Mouse (Mus musculus): Measurements from ENCODE around the gene Tmod3. TPM values are rescaled to one million over a fixed set of nuclear protein-coding genes. Genes with fewer than 3 reads are reported as not detected.
"Not testable (repeated sequence)": the region's sequence is repeated elsewhere in the genome, so short reads cannot be mapped to it uniquely, and the experiment has no call there.

Gene Tmod3
- total RNA-seq, 2 experiments from 2014 or later = 26.5 to 45.0 TPM

DNA sequence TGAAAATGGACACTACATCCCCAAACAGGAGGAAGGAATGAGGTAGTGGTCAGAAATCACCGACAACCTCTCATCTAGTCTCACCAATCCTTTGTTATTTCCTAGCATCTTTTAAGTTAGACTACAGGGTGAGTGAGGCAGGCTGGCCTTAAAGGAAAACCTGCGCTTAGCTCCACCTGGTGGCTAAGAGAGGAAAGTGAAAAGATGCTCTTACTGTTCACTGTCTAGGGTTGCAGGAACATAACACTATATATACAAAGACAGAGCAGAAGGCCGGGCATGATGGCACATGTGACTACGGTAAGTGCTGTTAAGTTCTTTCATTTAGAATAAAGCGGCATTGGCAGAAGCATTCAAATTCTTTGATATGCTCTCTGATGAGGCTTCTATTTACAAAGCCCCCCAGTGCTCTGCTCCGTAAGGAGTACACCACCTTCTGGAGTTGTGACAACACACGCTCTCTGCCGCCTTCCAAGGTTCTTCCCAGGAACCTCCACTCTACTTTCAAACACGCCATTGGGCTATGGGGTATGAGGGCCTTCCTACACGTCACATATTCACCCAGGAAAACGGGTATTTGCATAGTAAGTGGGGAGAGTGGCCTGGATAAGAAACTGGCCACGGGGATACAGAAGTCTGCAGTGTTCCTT lies 43.9 kb downstream of the Tmod3 start:
- ATAC-seq (replicated peaks; ENCODE audit: low FRiP score, low TSS enrichment, poor library complexity, severe bottlenecking) = peak; percentile 97

- no peak for ATAC-seq (replicated peaks; ENCODE audit: low FRiP score, low TSS enrichment, poor library complexity, severe bottlenecking)
These were observed 48.1 kb downstream of the Tmod3 start for GRCm38 (mm10) chr9:75511236-75511939.

DNA sequence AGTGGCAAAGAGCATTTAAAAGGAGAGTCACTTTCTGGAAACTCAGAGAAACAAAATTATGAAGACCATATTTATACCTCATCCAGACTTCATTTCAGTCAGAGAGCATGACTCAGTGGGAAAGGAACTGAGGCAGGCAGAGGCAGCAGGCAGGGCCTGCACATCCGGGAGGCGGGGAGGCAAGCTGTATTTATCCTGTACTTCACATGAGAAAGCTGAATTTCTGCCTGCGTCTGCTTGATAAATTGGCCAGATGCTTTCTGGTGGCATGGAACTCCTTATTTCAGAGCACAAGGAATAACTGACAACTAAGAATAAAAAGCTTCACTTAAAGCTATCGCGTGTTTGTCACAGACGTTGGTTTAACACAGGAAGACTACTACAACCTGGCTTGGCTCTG lies 55.1 kb downstream of the Tmod3 start:
- no peak for ATAC-seq (replicated peaks; ENCODE audit: low FRiP score, low TSS enrichment, poor library complexity, severe bottlenecking)

GRCm38 (mm10) chr9:75498571-75498970 lies 60.9 kb downstream of the Tmod3 start:
- ATAC-seq (replicated peaks; ENCODE audit: low FRiP score, low TSS enrichment, poor library complexity, severe bottlenecking) = no peak

DNA sequence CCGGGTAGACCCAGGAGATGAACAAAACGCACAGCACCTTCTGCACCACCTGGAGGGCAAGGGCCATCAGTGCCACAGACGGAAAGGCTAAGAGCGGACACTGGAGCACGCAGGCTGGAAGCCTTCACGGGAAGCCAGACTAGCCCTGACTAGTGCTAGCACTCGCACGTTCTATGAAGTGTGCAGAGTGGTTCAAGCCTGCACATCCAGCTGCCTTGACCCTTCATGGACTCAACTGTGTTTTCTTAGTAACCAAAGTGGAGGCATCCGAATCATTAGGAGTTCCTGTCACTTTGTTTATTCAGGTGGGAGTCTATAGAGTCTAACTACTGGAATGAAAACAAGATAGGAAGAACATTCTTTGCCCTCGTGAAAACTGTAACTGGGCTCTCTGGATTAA lies 63.5 kb downstream of the Tmod3 start:
- no peak for ATAC-seq (replicated peaks; ENCODE audit: low FRiP score, low TSS enrichment, poor library complexity, severe bottlenecking)

DNA sequence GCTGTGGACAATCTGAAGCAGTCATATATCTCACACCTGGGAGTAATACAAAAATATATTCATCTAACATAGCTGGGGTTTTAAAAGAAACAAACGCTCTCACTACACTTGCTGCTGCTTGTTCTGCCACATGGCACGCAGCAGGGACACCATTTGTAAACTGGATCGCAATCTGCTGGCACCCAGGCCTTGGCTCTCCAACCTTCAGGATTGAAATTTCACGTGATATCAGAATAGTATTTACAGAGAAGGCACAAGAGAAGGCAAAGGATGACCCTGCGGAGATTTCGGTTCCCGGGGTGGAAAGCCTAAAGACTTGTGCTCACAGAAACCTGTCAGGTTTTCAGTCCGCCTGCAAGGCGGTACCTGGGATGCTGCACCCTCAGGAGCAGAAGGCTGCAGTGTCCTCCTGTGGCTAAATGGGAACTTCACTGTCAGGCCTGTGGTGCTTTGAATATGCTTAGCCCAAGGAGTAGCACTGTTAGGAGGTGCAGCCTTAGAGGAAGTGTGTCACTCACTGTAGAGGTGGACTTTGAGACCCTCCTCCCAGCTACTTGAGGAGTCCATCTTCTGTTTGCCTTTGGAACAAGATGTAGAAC lies 65.0 kb downstream of the Tmod3 start:
- ATAC-seq (replicated peaks; ENCODE audit: low FRiP score, low TSS enrichment, poor library complexity, severe bottlenecking) = no peak

DNA sequence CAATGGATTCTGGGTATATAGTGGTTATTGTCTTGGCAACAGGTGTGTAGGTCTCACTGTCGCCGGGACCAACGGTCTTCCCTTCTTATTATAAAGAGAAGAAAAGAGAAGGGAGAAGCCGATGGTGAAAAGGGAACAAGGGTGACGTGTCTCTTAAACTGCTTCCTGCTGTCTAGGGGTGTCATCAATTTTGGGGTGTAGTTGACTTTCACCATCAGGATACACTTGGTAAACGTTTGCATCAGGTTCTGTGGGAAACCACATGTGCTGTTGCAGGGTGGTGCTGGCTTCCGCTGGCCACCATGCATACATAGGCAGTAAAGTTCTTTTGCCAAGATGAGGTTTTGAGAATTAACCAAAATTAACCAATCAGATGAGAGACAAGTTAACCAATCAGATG lies 71.2 kb downstream of the Tmod3 start:
- ATAC-seq (replicated peaks; ENCODE audit: low FRiP score, low TSS enrichment, poor library complexity, severe bottlenecking) = not testable (repeated sequence)

- no peak for ATAC-seq (replicated peaks; ENCODE audit: low FRiP score, low TSS enrichment, poor library complexity, severe bottlenecking)
These were observed 74.2 kb downstream of the Tmod3 start for GRCm38 (mm10) chr9:75485231-75485630.

GRCm38 (mm10) chr9:75480536-75481075 lies 78.9 kb downstream of the Tmod3 start:
- ATAC-seq (replicated peaks; ENCODE audit: low FRiP score, low TSS enrichment, poor library complexity, severe bottlenecking) = no peak

- no peak for ATAC-seq (replicated peaks; ENCODE audit: low FRiP score, low TSS enrichment, poor library complexity, severe bottlenecking)
These were observed 80.2 kb downstream of the Tmod3 start for GRCm38 (mm10) chr9:75479106-75479725.

- no peak for ATAC-seq (replicated peaks; ENCODE audit: low FRiP score, low TSS enrichment, poor library complexity, severe bottlenecking)
These were observed 82.2 kb downstream of the Tmod3 start for GRCm38 (mm10) chr9:75477212-75477611.

DNA sequence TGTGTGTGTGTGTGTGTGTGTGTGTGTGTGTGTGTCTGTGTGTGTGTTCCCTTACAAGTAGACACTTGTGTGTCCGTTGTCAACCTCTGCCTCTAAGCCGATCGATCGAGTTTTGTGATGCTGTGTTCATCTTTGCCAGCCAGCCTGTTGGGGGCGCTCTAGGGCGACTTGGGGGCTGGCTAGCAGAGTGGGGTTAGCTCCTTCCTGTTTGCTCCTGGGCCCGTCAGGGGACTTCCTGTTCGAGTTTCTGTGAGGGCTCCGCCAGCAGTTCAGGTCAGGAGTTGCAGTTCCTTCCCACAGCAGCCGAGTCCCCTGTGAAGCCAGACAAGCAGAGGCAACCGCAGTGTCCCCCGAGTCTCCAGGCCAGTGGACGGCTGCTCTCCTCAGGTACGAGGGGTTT lies 91.2 kb downstream of the Tmod3 start:
- ATAC-seq (replicated peaks; ENCODE audit: low FRiP score, low TSS enrichment, poor library complexity, severe bottlenecking) = peak; percentile 62

DNA sequence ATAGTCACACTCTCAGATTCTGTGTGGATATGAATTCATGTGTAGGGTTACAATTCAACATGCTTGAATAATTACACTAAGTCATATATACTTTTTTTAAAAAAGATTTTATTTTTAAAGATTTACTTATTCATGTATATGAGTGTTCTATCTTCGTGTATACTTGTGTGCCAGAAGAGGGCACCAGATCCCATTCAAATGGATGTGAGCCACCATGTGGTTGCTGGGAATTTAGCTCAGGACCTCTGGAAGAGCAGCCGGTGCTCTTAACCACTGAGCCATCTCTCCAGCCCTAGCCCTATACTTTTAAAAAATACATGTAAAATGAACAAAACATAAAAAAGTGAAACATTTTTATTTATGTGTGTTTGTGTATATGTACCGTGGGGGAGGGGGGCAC lies 91.9 kb downstream of the Tmod3 start:
- no peak for ATAC-seq (replicated peaks; ENCODE audit: low FRiP score, low TSS enrichment, poor library complexity, severe bottlenecking)

- ATAC-seq (replicated peaks; ENCODE audit: low FRiP score, low TSS enrichment, poor library complexity, severe bottlenecking) = no peak; the same call in 1 of the 2 replicates
These were observed 92.8 kb downstream of the Tmod3 start for GRCm38 (mm10) chr9:75466641-75467040.

- no peak for ATAC-seq (replicated peaks; ENCODE audit: low FRiP score, low TSS enrichment, poor library complexity, severe bottlenecking)
These were observed 93.6 kb downstream of the Tmod3 start for GRCm38 (mm10) chr9:75465856-75466255.

DNA sequence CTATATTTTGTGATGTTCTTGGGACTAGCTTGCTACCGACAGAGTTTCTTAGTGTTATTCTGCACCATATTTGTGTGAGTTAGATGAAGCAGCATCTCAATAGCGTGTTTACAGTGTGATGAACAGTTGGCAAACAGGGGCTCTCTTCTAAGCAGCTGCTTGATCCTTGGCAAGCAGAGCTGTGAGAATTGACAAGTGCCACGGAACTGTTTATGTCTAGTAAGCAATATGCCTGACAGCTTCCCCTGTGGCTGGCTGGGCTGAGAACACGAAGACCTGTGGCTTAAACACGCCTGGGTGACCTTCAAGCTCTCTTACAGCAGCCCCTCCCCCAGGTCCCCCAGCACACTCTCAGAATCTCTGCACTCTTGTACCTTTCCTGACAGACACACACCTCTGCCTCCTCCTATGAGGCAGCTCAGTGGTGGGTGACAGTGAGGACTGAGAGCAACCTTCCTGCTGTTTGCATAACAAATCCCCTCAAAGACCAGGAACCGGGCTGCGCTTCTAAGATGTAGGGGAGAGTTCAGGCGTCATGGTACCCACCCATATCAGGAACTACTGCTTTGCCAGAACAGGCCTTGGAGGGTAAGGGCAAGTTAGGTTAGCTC lies 96.3 kb downstream of the Tmod3 start:
- ATAC-seq (replicated peaks; ENCODE audit: low FRiP score, low TSS enrichment, poor library complexity, severe bottlenecking) = no peak

- ATAC-seq (replicated peaks; ENCODE audit: low FRiP score, low TSS enrichment, poor library complexity, severe bottlenecking) = no peak
These were observed 103.8 kb downstream of the Tmod3 start for GRCm38 (mm10) chr9:75455684-75456083.

DNA sequence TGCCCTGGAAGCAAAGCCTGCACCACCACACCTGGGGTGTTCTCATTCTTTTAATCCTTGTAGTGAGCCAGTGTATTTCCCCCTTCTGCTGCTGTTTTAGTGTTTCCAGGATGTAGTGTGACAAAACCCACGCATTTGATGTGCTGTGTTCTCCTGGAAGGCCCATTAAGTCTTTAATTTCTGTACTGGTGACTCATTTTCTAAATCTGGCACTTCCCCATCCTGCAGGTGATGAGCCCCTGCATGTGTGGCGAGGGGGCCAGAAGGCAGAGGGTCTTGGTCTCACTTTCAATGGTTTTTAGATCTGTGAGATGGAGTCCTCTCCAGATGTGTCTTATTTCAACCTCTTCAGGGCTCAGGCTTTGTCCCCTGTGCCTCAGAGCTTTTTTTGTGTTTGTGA lies 105.5 kb downstream of the Tmod3 start:
- ATAC-seq (replicated peaks; ENCODE audit: low FRiP score, low TSS enrichment, poor library complexity, severe bottlenecking) = no peak

- no peak for ATAC-seq (replicated peaks; ENCODE audit: low FRiP score, low TSS enrichment, poor library complexity, severe bottlenecking)
These were observed 111.4 kb downstream of the Tmod3 start for GRCm38 (mm10) chr9:75448021-75448420.
